Mouse (Mus musculus) retina, adult 2 months (tissue): ENCODE data around the gene Tceal8.
A peak's percentile ranks its signal among the peaks of the same experiment; 100 is the strongest.
"Not testable (repeated sequence)": the region's sequence is repeated elsewhere in the genome, so short reads cannot be mapped to it uniquely, and the experiment has no call there.

Experiments used
- DNase-seq: peaks from one replicate; pipeline ENCODE4 v3.0.0-alpha.2; 2012; ENCODE audit warnings: low read depth, low spot score

Gene Tceal8

DNA sequence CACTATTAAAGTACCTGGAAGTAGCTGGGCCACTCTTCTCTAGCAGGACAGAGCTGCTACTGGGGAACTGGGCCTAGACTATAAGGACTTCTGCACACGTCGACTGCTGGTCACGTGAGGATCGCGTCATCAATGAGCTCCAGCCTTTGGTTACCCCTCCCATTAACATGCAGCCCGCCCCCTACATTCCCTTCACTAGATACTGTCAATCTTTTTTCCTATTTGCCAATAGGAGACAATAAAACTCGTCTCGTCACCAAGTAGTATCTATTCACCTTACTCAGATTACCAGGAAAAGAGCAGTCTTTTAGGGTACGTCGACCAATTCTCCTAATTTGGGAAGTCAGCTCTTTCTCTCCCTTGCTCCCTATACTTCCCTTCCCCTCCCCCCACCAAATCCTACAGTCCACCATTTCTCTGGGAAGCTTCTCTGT is at the start of gene Tceal8:
Tceal8 (minus strand) TSS at position 225 of the 434 bp plus-strand sequence.
- DNase-seq: peak; percentile 56

DNA sequence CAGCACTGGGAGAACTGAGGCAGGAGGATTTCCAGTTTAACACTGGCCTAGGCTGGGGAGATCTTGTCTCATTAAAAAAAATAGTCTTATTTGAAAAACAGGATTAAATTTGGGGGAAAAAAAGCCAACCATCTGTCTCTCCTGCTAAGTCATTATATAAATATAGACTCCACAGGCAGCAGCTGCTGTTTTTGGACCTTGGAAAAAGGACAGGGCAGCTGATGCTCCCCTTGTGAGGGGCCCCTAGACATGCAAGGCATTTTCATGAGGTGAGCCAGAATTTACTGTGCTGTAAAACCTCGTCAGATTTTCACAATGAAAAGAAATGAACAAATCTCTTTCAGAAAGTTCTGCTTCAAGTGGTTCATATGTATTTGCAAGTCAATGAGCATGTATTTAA is 44.2 kb upstream of the Tceal8 start:
- DNase-seq: no peak

DNA sequence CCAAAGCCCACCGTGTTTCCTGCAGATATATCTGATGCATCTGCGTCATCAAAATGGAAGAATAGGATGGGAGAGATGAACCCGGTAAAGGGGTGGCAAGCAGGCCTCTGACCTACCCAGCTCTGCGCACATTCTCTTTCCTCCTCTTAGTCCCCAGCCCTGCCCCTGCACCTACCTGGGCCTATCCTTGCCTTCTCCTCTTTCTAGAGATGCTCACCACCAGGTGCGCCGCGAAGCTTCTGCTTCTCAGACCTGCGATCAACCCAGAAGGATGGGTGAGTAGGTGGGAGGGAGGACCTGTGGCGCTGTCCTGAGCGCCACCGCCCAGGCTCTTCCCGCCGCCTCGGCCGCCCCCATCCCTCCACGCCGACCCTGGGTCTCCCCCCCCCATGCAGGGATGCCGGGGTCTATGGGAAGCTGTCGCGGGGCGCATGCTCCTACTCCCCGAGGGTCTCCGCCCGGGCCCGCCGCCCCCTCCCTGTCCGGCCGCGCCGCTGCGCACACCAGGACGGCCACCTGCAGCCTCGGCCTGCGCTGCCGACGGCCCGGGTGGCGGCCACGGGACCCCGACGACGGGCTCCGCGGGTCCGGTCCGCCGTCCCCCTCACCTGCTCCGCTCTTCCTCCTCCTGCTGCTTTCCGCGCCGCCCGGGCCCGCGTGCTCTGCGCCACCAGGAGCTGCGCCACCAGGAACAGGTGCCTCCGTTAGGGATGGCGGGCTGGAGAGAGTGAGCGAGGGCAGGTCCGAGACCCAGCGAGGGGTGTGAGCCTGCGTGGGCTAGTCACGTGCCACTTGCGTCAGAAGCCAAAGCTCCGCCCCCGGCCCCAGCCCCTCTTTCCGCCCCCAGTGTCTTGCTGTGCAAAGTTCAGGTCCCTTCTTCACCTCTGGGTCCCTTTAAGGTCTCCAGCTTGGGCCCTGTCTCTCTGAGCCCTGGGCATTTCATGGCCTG is 42.9 kb upstream of the Tceal8 start, which contains the start of the genes Tceal7 and Bex1:
Tceal7 (plus strand) TSS at position 51 of the 949 bp plus-strand sequence.
Bex1 (minus strand) TSS at position 785 of the 949 bp plus-strand sequence.
- DNase-seq: not testable (repeated sequence)

DNA sequence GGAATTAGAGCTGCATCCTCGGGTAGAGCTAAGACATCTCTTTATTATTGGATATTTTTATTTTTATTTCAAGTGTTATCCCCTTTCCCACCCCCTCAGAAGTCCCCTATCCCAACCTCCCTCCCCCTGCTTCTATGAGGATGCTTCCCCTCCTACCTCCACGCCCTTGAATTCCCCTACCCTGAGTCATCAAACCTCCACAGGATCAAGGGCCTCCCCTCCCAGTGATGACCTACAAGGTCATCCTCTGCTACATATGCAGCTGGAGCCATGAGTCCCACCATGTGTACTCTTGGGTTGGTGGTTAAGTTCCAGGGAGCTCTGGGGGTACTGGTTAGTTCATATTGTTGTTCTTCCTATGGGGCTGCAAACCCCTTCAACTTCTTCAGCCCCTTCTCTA is 41.3 kb upstream of the Tceal8 start:
- no peak for DNase-seq

DNA sequence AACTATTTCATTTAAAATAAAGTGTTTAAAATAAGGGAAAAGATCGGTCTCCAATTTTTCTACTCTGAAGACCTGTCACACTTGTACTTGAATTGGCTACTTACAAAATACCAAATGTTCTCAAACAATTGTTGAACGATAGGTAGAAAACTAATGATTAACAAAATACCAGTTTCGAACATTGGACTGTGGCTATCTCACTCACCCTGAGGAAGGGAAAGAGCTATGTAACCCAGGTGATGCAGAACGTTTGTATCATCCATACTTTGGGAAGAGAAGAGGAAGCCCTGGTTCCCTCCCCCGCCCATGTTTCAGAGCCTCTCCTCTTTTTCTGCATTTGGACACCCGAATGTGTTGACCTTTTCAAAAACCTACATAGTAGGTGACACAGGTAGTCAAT is 32.3 kb upstream of the Tceal8 start:
- no peak for DNase-seq

DNA sequence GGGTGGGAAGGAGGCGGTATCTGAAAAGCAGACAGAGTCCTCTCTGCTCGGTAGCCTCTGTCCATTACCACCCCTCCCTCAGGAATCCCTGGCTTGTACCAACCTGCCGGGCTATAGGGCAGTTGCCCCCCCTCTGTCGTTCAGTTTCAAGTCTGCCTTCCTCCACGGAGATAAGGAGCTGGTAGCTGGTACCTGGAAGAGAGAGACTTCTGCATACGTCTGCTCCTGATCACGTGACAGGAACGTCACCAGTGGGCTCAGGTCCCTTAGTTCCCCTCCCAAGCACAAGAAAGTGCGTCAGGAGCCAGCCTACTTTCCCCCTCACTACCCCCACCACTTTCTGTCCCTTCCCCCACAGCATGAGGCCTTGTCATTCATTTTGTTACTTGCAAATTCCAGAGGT is 31.5 kb upstream of the Tceal8 start, which contains the start of gene Tceal5:
Tceal5 (minus strand) TSS at position 213 of the 403 bp plus-strand sequence.
- DNase-seq: no peak

DNA sequence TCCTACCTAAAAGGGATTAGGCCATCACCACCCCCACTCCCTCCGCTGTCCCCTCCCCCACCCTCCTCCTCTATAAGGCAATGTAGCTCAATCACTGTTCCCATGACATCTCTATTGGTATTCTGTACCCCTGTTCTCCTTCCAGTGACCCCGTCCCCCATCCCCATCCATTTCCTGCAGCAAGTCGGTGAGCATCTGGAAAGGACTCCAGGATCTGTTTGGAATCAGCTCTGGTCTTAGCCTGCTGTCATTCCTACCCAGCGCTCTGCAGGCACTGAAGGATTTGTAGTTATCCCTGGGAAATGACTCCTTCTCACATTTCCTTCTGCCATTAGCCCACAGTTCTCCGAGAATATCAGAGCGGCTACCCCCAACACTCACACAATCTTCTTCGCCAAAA is 31.1 kb upstream of the Tceal8 start:
- DNase-seq: no peak

DNA sequence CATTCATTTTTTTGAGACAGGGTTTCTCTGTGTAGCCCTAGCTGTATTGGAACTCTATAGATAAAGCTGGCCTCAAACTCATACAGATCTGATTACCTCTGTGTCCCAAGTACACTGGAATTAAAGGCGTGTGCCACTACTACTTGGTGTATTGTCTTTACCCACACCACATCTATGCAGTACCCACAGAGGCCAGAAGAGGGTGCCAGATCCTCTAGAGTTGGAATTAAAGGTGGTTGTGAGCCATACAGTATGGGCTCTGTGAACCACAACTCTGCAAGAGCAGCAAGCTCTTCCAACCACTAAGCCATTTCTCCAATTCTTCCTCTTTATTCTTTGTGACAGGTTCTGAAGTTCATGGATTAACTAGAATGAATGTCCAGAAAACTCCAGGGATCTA is 24.7 kb upstream of the Tceal8 start:
- DNase-seq: no peak

DNA sequence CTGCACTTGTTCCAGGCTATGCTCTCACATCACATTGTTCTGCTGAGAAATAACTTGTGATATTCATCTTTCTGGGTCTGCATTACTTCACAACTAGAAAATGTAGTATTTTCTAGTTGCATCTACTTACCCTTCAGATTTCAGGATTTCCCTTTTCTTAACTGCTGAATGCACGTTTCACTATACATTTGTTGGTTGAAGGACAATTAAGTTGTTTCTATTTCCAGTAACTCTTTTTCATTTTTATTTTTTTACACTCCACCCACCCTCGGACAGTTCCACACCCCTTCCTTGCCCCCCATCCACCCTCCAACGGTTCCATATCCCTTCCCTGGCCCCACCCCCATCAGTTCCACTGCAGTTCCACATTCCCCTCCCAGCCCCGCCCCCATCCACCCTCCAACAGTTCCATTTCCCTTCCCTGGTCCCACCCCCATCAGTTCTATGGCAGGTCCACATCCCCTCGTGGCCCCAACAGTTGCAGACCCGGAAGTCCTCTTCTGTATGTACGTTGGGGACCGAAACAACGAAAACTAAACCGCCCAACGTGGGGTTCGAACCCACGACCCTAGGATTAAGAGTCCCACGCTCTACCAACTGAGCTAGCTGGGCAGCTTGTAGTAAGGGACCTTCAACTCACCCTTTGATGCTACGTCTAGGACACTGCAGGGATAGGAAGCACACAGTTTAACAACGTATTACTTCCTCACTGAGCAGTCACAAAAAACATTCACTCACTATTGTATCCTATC is 23.2 kb upstream of the Tceal8 start:
- no peak for DNase-seq

DNA sequence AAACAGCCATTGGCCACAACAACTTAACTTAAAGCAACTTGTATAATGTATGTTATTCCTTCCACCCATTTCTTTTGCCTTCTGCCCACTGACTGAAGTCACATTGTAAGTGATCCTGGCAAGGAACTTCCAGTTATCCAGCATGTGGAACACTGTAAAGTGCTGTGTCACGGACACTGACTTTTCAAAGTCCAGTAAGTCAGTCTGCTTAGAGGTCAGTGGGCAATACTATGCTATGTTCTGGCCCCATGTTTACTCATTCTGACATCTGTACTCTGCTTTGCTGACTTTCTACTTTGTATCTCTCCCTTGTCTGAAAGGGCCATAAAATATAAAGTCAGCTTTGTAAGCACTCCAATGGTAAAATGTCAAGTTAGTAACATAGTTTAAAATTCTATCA is 11.0 kb upstream of the Tceal8 start:
- DNase-seq: no peak

DNA sequence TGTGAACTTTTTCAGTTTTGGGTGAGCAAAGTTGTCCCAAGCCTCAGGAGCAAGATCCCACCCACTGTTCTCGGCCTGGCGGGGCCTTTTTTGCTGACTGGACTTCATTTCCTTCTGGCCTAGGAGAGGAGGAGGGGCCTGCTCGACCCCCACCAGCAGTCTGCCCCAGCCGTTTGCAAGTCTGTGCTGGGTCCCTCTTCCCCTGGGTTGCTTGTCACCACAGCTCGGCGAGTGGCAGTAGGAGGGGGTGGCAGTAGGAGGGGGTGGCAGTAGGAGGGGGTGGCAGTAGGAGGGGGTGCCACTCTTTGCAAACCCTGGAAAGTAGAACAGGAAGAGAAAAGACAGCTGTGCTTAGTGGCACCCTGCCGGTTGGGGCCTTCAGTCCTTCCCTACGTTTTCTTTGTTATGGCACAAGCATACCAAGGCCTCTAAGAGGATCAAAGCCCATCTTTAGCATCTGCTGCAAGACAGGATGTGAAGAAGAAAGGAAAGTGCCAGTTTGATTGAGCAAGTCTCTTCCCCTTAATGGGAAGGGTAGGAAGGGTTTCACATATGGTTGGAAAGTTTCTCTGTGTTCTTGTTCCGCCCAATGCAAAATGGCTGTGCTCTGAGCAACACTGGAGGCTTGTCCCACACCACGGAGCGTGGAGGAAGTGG is 8.9 kb upstream of the Tceal8 start:
- no peak for DNase-seq

DNA sequence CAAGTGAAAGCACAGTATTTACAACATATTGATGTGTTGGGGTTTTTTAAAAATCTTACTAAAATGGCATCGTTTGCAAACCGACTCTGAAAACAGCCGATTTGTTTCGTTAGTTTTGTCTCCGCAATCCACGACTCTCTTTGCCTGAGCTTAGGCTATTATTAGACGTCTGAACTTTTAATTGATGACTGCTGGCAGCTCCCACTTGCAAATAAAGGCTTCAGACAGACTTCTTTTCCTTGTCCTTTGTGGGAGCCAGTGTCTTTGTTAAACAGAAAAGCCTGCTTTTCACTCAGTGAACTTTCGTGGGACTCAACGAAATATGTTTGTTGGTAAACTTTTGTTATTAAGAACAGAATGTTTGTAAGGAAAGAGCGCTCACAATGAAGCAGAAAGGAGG is 644 bp upstream of the Tceal8 start:
- DNase-seq: no peak

DNA sequence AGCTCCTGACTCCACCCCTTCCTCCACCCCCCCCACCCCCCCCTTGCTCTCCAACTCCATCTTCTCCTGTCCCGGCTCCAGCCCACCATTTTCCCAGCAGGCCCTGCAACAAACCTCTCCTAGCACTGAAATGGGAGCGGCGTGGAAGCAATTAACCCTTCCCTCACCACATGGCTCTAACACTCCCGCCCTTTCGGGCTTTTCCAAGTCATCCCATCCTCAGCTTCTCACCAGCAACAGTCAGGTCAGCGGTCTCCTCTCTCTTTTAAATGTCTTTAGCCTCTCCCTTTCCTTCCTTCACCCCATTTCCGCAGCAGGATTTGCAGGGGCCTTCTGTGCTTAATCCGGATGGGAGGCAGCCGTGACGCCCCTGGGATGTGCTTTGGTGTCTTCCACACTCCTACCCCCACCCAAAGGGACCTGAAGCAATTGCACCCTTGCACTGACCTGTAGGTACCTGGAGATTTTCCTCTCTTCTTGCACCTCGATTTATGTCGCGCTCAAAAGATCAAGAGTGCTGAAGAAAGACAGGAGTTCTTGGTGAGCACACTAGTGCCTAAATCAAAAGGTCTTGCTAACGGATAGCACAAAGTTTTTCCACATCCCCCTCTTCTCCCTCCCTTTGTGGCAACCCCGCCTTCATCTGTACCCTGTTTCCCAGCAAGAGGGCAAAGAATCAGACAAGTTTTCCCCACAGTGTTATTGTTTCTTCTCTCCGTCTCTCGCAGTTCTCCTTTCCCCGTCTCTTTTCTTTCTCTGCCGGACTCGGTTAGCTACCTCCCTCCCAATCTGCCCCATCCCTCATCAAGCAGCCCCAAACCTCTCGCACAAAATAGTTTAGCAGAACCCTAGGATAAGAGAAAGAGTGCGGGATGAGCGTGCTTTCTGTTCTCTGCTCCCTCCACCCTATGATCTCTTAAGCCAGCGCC is 689 bp downstream of the Tceal8 start:
- DNase-seq: no peak

DNA sequence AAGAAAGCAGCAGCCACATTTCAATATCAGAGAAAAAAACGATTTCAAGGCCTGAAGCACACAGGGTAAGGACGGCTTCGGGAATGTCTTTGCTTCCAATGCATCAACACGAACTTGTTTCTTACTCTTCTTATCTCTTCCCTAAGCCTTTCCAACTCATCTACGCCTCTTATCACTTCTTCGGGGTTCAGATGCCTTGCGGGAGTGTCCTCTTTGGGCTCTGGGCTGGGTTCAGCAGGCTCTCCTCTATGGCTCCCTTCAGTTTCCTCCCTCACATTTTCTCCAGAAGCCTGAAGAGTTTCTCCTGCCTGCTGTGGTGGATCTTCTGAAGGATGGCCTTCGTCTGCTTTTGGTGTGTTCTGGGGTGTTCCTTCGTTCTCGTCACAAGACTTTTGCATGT is 1.5 kb downstream of the Tceal8 start:
- DNase-seq: no peak

DNA sequence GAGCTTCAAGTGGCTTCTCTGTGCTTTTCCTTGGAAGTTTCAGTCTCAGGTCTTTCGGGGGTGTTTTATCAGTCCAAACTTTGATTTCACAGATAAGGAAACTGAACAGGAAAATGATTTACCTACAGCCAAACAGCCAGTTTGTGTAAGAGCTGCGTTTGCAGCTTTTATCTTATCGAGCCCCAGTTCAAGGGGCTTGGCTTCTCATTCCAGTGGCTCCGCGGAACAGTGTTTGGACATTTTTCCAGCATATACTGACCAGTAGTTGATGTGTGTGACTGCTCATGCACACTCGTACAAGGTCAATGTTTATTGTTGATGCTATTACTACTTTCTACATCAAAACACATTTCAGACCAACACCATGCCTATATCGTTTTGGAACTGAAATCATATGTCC is 27.9 kb downstream of the Tceal8 start:
- DNase-seq: no peak

DNA sequence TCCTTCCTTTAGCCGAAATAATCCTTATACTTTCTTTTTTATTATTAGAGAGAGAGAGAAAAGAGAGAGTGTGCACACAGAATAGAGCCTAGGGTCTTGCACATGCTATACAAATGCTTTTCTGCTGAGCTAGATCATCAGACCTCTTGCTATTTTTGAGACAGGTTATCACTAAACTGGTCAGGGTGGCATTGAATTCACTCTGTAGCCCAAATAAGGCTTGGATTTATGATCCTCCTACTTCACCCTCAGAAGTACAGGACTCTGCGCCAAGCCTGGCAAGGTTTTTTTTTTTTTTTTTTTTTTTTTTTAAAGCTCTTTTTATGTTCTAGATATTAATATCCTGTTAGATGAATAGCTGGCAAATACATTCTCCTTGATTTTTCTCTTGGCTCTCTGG is 28.4 kb downstream of the Tceal8 start:
- no peak for DNase-seq

DNA sequence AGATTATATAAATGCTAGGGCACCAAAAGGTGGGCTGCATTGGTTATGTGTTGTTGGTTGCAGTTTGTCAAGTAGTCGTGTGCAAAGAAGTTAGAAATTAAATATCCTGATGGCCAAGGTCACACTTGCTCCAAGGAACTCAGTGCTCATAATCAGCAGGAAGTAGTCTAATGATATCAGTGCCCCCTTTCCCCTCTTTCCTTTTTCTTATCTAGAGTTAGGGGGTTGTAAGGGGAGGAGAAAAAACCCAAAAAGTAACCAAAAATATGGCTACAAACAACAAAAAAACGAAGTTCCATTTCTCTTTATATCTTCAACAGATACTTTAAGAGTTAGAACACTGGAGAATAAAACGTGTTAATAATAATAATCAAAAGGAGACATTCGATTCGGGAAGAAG is 30.8 kb downstream of the Tceal8 start:
- DNase-seq: no peak

DNA sequence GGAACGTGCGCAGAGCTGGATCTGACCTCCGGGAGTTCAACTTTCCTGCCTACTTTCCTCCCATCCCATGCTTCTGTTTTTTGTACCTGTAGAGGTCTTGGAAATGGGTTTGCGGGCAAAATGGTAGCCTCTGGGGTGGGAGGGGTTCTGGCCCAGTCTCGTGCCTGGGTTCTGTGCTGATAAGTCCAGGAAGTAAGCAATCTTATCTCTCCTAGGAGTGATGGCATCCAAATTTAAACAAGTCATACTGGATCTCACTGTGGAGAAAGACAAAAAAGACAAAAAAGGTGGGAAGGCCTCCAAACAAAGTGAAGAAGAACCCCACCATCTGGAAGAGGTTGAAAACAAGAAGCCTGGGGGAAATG is 32.5 kb downstream of the Tceal8 start:
- not testable (repeated sequence) for DNase-seq

DNA sequence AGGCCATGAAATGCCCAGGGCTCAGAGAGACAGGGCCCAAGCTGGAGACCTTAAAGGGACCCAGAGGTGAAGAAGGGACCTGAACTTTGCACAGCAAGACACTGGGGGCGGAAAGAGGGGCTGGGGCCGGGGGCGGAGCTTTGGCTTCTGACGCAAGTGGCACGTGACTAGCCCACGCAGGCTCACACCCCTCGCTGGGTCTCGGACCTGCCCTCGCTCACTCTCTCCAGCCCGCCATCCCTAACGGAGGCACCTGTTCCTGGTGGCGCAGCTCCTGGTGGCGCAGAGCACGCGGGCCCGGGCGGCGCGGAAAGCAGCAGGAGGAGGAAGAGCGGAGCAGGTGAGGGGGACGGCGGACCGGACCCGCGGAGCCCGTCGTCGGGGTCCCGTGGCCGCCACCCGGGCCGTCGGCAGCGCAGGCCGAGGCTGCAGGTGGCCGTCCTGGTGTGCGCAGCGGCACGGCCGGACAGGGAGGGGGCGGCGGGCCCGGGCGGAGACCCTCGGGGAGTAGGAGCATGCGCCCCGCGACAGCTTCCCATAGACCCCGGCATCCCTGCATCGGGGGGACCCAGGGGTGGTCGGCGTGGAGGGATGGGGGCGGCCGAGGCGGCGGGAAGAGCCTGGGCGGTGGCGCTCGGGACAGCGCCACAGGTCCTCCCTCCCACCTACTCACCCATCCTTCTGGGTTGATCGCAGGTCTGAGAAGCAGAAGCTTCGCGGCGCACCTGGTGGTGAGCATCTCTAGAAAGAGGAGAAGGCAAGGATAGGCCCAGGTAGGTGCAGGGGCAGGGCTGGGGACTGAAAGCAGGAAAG is 33.1 kb downstream of the Tceal8 start, which contains the start of gene Bex4:
Bex4 (plus strand) TSS at position 170 of the 813 bp plus-strand sequence.
- not testable (repeated sequence) for DNase-seq

DNA sequence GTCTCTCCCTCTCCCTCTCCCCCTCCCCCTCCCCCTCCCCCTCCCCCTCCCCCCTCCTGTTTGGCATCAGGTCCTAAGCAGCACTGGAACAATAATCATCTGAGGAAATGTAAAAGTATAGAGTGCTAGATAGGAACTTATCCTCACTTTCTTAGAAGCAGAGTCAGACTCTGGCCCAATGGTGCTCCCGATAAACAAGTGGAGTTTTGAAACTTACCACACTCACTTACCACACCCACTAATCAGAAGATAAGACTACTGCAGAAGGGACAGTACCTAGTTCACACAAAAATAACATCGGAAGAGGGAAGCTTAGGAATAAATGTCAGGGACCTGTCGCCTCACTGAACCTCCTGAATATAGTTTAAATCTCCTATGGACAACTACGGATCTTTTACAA is 36.6 kb downstream of the Tceal8 start:
- DNase-seq: no peak
